Mouse (Mus musculus): Measurements from ENCODE around the gene Crtc3.

The Crtc3 gene

GRCm38 (mm10) chr7:80688556-80689220 lies at the start of gene Crtc3:
Crtc3 (minus strand) TSS chr7:80688877.
- DNase-seq = peak; percentile 63 to 81

- no peak for DNase-seq
These were observed 47.5 kb upstream of the Crtc3 start for GRCm38 (mm10) chr7:80736199-80736598.

- DNase-seq = peak in 1 of 2 experiments; percentile 21
These were observed 44.3 kb upstream of the Crtc3 start for GRCm38 (mm10) chr7:80732986-80733385.

- peak; percentile 54 to 82 for DNase-seq
These were observed 41.0 kb upstream of the Crtc3 start for GRCm38 (mm10) chr7:80729662-80730061.

GRCm38 (mm10) chr7:80721041-80721440 lies 32.4 kb upstream of the Crtc3 start:
- no peak for DNase-seq

- DNase-seq = no peak
These were observed 30.9 kb upstream of the Crtc3 start for GRCm38 (mm10) chr7:80719582-80719981.

GRCm38 (mm10) chr7:80719038-80719437 lies 30.4 kb upstream of the Crtc3 start:
- DNase-seq = no peak

- DNase-seq = no peak
These were observed 29.8 kb upstream of the Crtc3 start for GRCm38 (mm10) chr7:80718471-80718870.

GRCm38 (mm10) chr7:80716758-80717157 lies 28.1 kb upstream of the Crtc3 start:
- no peak for DNase-seq

GRCm38 (mm10) chr7:80715306-80715705 lies 26.6 kb upstream of the Crtc3 start:
- no peak for DNase-seq

- DNase-seq = no peak
These were observed 22.8 kb upstream of the Crtc3 start for GRCm38 (mm10) chr7:80711496-80711895.

- DNase-seq = no peak
These were observed 21.7 kb upstream of the Crtc3 start for GRCm38 (mm10) chr7:80710333-80710732.

GRCm38 (mm10) chr7:80704066-80704465 lies 15.4 kb upstream of the Crtc3 start:
- no peak for DNase-seq

- no peak for DNase-seq
These were observed 13.8 kb upstream of the Crtc3 start for GRCm38 (mm10) chr7:80702510-80702909.

- DNase-seq = no peak
These were observed 11.0 kb upstream of the Crtc3 start for GRCm38 (mm10) chr7:80699709-80700108.

- no peak for DNase-seq
These were observed 10.3 kb upstream of the Crtc3 start for GRCm38 (mm10) chr7:80698940-80699339.

- DNase-seq = no peak
These were observed 9.2 kb upstream of the Crtc3 start for GRCm38 (mm10) chr7:80697859-80698258.

- no peak for DNase-seq
These were observed 8.2 kb upstream of the Crtc3 start for GRCm38 (mm10) chr7:80696903-80697302.

- no peak for DNase-seq
These were observed 7.7 kb upstream of the Crtc3 start for GRCm38 (mm10) chr7:80696334-80696733.

GRCm38 (mm10) chr7:80692472-80692871 lies 3.8 kb upstream of the Crtc3 start:
- DNase-seq = no peak

GRCm38 (mm10) chr7:80691131-80691530 lies 2.5 kb upstream of the Crtc3 start:
- DNase-seq = no peak

- no peak for DNase-seq
These were observed 529 bp upstream of the Crtc3 start for GRCm38 (mm10) chr7:80689221-80689591.

- peak; percentile 43 to 75 for DNase-seq
These were observed 739 bp downstream of the Crtc3 start for GRCm38 (mm10) chr7:80687721-80688555.

GRCm38 (mm10) chr7:80685639-80686038 lies 3.0 kb downstream of the Crtc3 start:
- DNase-seq = no peak
